Mouse (Mus musculus): Measurements from ENCODE around the gene Hecw2.

- no peak for TF ChIP-seq POLR2A (IDR thresholded peaks at IDR 0.05; ENCODE audit: borderline replicate concordance, control insufficient read depth, low read depth, low read length)
- TF ChIP-seq CTCF (IDR thresholded peaks at IDR 0.05; ENCODE audit: control insufficient read depth, insufficient read depth, low read length): no peak
Measured at GRCm38 (mm10) chr1:53814077-53814705, 380.8 kb downstream of the Hecw2 start.
